Mouse (Mus musculus): Measurements from ENCODE around the gene Map4k1. TPM values are rescaled to one million over a fixed set of nuclear protein-coding genes. Genes with fewer than 3 reads are reported as not detected.

Gene Map4k1
- polyA plus RNA-seq, 1 experiment, result 6.2 TPM

- no peaks in the 10 kb centered on the region for H3K27me3 ChIP-seq (replicated peaks; ENCODE audit: control insufficient read depth, insufficient read depth, low read length)
- H3K4me1 ChIP-seq (ENCODE audit: control insufficient read depth, insufficient read depth, low read length), result no peaks in the 10 kb centered on the region
- DNase-seq, result no peak
- WGBS, result 90% methylated on average over 10 of the region's 10 CpGs
- H3K4me3 ChIP-seq (ENCODE audit: insufficient read depth, low read depth, low read length), result no peak overlapping the region
- TF ChIP-seq POLR2A (IDR thresholded peaks at IDR 0.05; ENCODE audit: low read depth, low read length) (no peak), CTCF (conservative IDR thresholded peaks at IDR 0.05; ENCODE audit: insufficient read depth, insufficient read length, low read depth, low read length) (no peak)
- H3K27ac ChIP-seq (ENCODE audit: insufficient read depth, low read depth, low read length), result no peak overlapping the region
- no peaks in the 10 kb centered on the region for H3K36me3 ChIP-seq (ENCODE audit: control insufficient read depth, insufficient read depth, low read length)
Measured at GRCm38 (mm10) chr7:29008171-29008570, 26.3 kb downstream of the Map4k1 start.

GRCm38 (mm10) chr7:29008714-29009113, 26.9 kb downstream of the Map4k1 start:
- no peaks in the 10 kb centered on the region for H3K36me3 ChIP-seq (ENCODE audit: control insufficient read depth, insufficient read depth, low read length)
- DNase-seq, result no peak
- H3K27ac ChIP-seq (ENCODE audit: insufficient read depth, low read depth, low read length), result no peak overlapping the region
- H3K4me3 ChIP-seq (ENCODE audit: insufficient read depth, low read depth, low read length), result no peak overlapping the region
- H3K4me1 ChIP-seq (ENCODE audit: control insufficient read depth, insufficient read depth, low read length), result no peaks in the 10 kb centered on the region
- no peaks in the 10 kb centered on the region for H3K27me3 ChIP-seq (replicated peaks; ENCODE audit: control insufficient read depth, insufficient read depth, low read length)
- 67% methylated on average over 9 of the region's 9 CpGs for WGBS
- TF ChIP-seq CTCF (conservative IDR thresholded peaks at IDR 0.05; ENCODE audit: insufficient read depth, insufficient read length, low read depth, low read length) (no peak), POLR2A (IDR thresholded peaks at IDR 0.05; ENCODE audit: low read depth, low read length) (no peak)

- H3K36me3 ChIP-seq (ENCODE audit: control insufficient read depth, insufficient read depth, low read length), result no peaks in the 10 kb centered on the region
- DNase-seq, result no peak
- no peak overlapping the region for H3K4me3 ChIP-seq (ENCODE audit: insufficient read depth, low read depth, low read length)
- H3K4me1 ChIP-seq (ENCODE audit: control insufficient read depth, insufficient read depth, low read length), result no peaks in the 10 kb centered on the region
- no peak overlapping the region for H3K27ac ChIP-seq (ENCODE audit: insufficient read depth, low read depth, low read length)
- 92% methylated on average over 1 of the region's 1 CpGs for WGBS
- TF ChIP-seq POLR2A (IDR thresholded peaks at IDR 0.05; ENCODE audit: low read depth, low read length), result no peak
- TF ChIP-seq CTCF (conservative IDR thresholded peaks at IDR 0.05; ENCODE audit: insufficient read depth, insufficient read length, low read depth, low read length), result 0 out of 2 replicates have a peak, but pooled peaks have one; percentile 12
- no peaks in the 10 kb centered on the region for H3K27me3 ChIP-seq (replicated peaks; ENCODE audit: control insufficient read depth, insufficient read depth, low read length)
Measured at GRCm38 (mm10) chr7:29014984-29015383, 33.1 kb downstream of the Map4k1 start.

- H3K27ac ChIP-seq (ENCODE audit: insufficient read depth, low read depth, low read length), result no peak overlapping the region
- 92% methylated on average over 7 of the region's 7 CpGs for WGBS
- no peak for TF ChIP-seq CTCF (conservative IDR thresholded peaks at IDR 0.05; ENCODE audit: insufficient read depth, insufficient read length, low read depth, low read length)
- DNase-seq, result no peak
- H3K27me3 ChIP-seq (replicated peaks; ENCODE audit: control insufficient read depth, insufficient read depth, low read length), result no peaks in the 10 kb centered on the region
- H3K36me3 ChIP-seq (ENCODE audit: control insufficient read depth, insufficient read depth, low read length), result no peaks in the 10 kb centered on the region
- no peaks in the 10 kb centered on the region for H3K4me1 ChIP-seq (ENCODE audit: control insufficient read depth, insufficient read depth, low read length)
- H3K4me3 ChIP-seq (ENCODE audit: insufficient read depth, low read depth, low read length), result no peak overlapping the region
Measured at GRCm38 (mm10) chr7:29016440-29016839, 34.6 kb downstream of the Map4k1 start.

GRCm38 (mm10) chr7:29017222-29017621, 35.4 kb downstream of the Map4k1 start:
- TF ChIP-seq POLR2A (IDR thresholded peaks at IDR 0.05; ENCODE audit: low read depth, low read length) (no peak), CTCF (conservative IDR thresholded peaks at IDR 0.05; ENCODE audit: insufficient read depth, insufficient read length, low read depth, low read length) (no peak)
- DNase-seq, result no peak
- Histone ChIP-seq H3K27me3 (replicated peaks; ENCODE audit: control insufficient read depth, insufficient read depth, low read length) (no peaks in the 10 kb centered on the region), H3K4me3 (ENCODE audit: insufficient read depth, low read depth, low read length) (no peak overlapping the region), H3K27ac (ENCODE audit: insufficient read depth, low read depth, low read length) (no peak overlapping the region), H3K36me3 (ENCODE audit: control insufficient read depth, insufficient read depth, low read length) (no peaks in the 10 kb centered on the region), H3K4me1 (ENCODE audit: control insufficient read depth, insufficient read depth, low read length) (no peaks in the 10 kb centered on the region)
- 86% methylated on average over 7 of the region's 7 CpGs for WGBS

GRCm38 (mm10) chr7:29019447-29020220, 37.8 kb downstream of the Map4k1 start:
- Histone ChIP-seq H3K27me3 (replicated peaks; ENCODE audit: control insufficient read depth, insufficient read depth, low read length) (no peaks in the 10 kb centered on the region), H3K27ac (ENCODE audit: insufficient read depth, low read depth, low read length) (no peak overlapping the region), H3K4me1 (ENCODE audit: control insufficient read depth, insufficient read depth, low read length) (no peaks in the 10 kb centered on the region), H3K4me3 (ENCODE audit: insufficient read depth, low read depth, low read length) (no peak overlapping the region), H3K36me3 (ENCODE audit: control insufficient read depth, insufficient read depth, low read length) (no peaks in the 10 kb centered on the region)
- TF ChIP-seq POLR2A (IDR thresholded peaks at IDR 0.05; ENCODE audit: low read depth, low read length) (no peak), CTCF (conservative IDR thresholded peaks at IDR 0.05; ENCODE audit: insufficient read depth, insufficient read length, low read depth, low read length) (no peak)
- whole genome bisulfite sequencing, result 3% methylated on average over 88 of the region's 88 CpGs
- no peak for DNase-seq

- Histone ChIP-seq H3K4me3 (ENCODE audit: insufficient read depth, low read depth, low read length) (no peak overlapping the region), H3K27me3 (replicated peaks; ENCODE audit: control insufficient read depth, insufficient read depth, low read length) (no peaks in the 10 kb centered on the region), H3K36me3 (ENCODE audit: control insufficient read depth, insufficient read depth, low read length) (no peaks in the 10 kb centered on the region), H3K27ac (ENCODE audit: insufficient read depth, low read depth, low read length) (no peak overlapping the region), H3K4me1 (ENCODE audit: control insufficient read depth, insufficient read depth, low read length) (no peaks in the 10 kb centered on the region)
- 90% methylated on average over 8 of the region's 8 CpGs for WGBS
- TF ChIP-seq POLR2A (IDR thresholded peaks at IDR 0.05; ENCODE audit: low read depth, low read length), result no peak
- DNase-seq, result no peak
Measured at GRCm38 (mm10) chr7:29022479-29022878, 40.6 kb downstream of the Map4k1 start.

Data from kidney, adult 2 months (tissue).